Mouse (Mus musculus): ENCODE data around the gene Gm20903. TPM values are rescaled to one million over a fixed set of nuclear protein-coding genes. Genes with fewer than 3 reads are reported as not detected.
"Not testable (repeated sequence)": the region's sequence is repeated elsewhere in the genome, so short reads cannot be mapped to it uniquely, and the experiment has no call there.

Gene Gm20903
- polyA plus RNA-seq (2015; fragmentation: Nextera tagmentation; extraction: Ambion mirVana): not detected in 2 replicates

DNA sequence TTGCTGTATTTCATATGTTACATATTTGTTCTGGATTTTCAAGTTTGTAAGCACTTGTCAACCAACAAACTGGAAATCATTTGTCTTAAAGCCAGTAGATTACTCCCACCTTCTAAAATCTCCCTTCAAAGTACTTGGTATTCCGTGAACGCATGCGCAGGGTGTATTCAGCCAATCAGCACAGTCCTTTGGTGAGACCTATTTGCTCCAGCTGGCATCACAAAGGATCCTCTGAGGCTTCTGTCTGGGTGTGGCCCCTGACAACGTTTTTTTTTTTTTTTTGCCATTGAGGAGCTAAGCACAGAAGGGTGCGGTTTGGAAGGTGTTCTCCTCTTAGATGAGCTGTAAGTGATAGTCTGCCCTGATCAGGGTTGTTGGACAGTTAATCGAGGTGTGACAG, at the start of gene Gm20903:
Gene Gm20903 (plus strand): TSS at position 301 of the 400 bp plus-strand sequence.
- ATAC-seq (replicated peaks; ENCODE audit: low FRiP score): not testable (repeated sequence)
- WGBS: no CpG with 5 or more reads among the region's 6 CpGs

More for the DNA sequence above, at the start of gene Gm20903:
- not testable (repeated sequence) for H3K36me3 ChIP-seq; H3K9me3 ChIP-seq (replicated peaks); H3K4me1 ChIP-seq; H3K27ac ChIP-seq; H3K9ac ChIP-seq; H3K4me2 ChIP-seq; H3K4me3 ChIP-seq (replicated peaks); H3K27me3 ChIP-seq

Data from kidney, embryonic 15.5 days (tissue).